Mouse (Mus musculus) liver, embryonic 11.5 days (tissue): Measurements from ENCODE around the gene Spats2. TPM values are rescaled to one million over a fixed set of nuclear protein-coding genes. Genes with fewer than 3 reads are reported as not detected.
A peak's percentile ranks its signal among the peaks of the same experiment; 100 is the strongest.
"Not testable (repeated sequence)": the region's sequence is repeated elsewhere in the genome, so short reads cannot be mapped to it uniquely, and the experiment has no call there.

Experiments used
- ATAC-seq: fragments of 200-750 bp; cut with Nextera tagmentation; replicated peaks from 2 replicates; pipeline ENCODE4 v1.8.0; 2017; ENCODE audit warnings: moderate number of reproducible peaks, mild to moderate bottlenecking, moderate TSS enrichment, moderate library complexity; ENCODE audit not compliant: low FRiP score
- DNase-seq: peaks from one replicate; pipeline ENCODE4 v3.0.0-alpha.2; 2017; ENCODE audit warnings: low spot score
- H3K27ac ChIP-seq: fragments of 300-500 bp; sonication (generic); 2 replicates; pipeline ENCODE4 v1.5.1; 2014; ENCODE audit warnings: mild to moderate bottlenecking, low read depth, low read length, control low read depth
- H3K27me3 ChIP-seq: fragments of 300-500 bp; sonication (generic); replicated peaks from 2 replicates; pipeline ENCODE4 v1.6.1; 2014; ENCODE audit warnings: low read length, mixed read lengths; ENCODE audit not compliant: control insufficient read depth, insufficient read depth
- H3K36me3 ChIP-seq: fragments of 300-500 bp; sonication (generic); 2 replicates; pipeline ENCODE4 v1.6.1; 2014; ENCODE audit warnings: mild to moderate bottlenecking, low read length, moderate library complexity, mixed read lengths; ENCODE audit not compliant: control insufficient read depth, insufficient read depth
- H3K4me1 ChIP-seq: fragments of 300-500 bp; sonication (generic); replicated peaks from 2 replicates; pipeline ENCODE4 v1.6.1; 2014; ENCODE audit warnings: low read length, mixed read lengths; ENCODE audit not compliant: control insufficient read depth, insufficient read depth
- H3K4me2 ChIP-seq: fragments of 300-500 bp; sonication (generic); 2 replicates; pipeline ENCODE4 v1.6.1; 2014; ENCODE audit warnings: mild to moderate bottlenecking, control low read depth, moderate library complexity
- H3K4me3 ChIP-seq: fragments of 300-500 bp; sonication (generic); 2 replicates; pipeline ENCODE4 v1.5.1; 2014; ENCODE audit warnings: low read depth, low read length, control low read depth
- H3K9ac ChIP-seq: fragments of 300-500 bp; sonication (generic); 2 replicates; pipeline ENCODE4 v1.6.1; 2014; ENCODE audit warnings: low read depth, low read length, control low read depth
- H3K9me3 ChIP-seq: fragments of 300-500 bp; sonication (generic); 2 replicates; pipeline ENCODE4 v1.6.1; 2016; ENCODE audit warnings: low read length, inconsistent platforms, mixed read lengths; ENCODE audit not compliant: control insufficient read depth
- WGBS: fragments of 180-500 bp; shearing (Covaris S2); extraction: QIAGEN DNeasy Blood & Tissue Kit; methylation state at CpG from one replicate; pipeline ENCODE4 v1.1.7; 2014; 5-methylcytosine and 5-hydroxymethylcytosine counted together
- polyA plus RNA-seq: library from polyadenylated mRNA; unstranded; fragments of >200 nt; fragmentation: Nextera tagmentation; extraction: Ambion mirVana; gene quantifications from 2 replicates; pipeline ENCODE4 v1.2.1, GENCODE M21; 2014

Spats2 gene
- 32.9 and 35.0 TPM in 2 replicates for polyA plus RNA-seq

DNA sequence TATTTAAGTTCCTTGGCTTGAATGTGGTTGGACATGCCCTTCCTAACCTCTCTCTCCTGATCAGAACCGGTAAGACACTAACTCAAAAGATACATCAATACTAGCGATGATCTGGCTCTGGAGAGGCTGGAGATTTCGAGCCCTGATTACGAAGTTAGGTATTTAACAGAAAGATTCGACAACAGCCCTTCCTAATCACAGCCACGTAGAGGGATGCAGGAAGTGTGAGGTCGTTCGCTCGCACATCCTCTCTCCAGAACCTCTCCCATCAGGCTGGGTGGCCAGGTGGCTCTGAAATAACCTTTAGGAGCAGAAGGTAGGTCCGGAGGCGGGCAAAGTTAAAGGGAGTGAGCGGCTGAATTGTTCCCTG lies at the start of gene Spats2:
TSS of gene Spats2 (plus strand) at position 206 of the 370 bp plus-strand sequence.
- Histone ChIP-seq H3K4me2 (peak within 1 kb of the TSS; percentile 93), H3K27me3 (no peaks in the 10 kb centered on the region), H3K4me1 (peaks cover 26% of the 10 kb centered on the region), H3K9ac (peak within 1 kb of the TSS; percentile 90), H3K27ac (peak within 1 kb of the TSS; percentile 81), H3K9me3 (no peaks in the 10 kb centered on the region), H3K4me3 (peak within 1 kb of the TSS; percentile 71), H3K36me3 (no peaks in the 10 kb centered on the region)
- WGBS = 2% methylated on average over 12 of the region's 12 CpGs
- no peak for DNase-seq
- ATAC-seq = no peak

DNA sequence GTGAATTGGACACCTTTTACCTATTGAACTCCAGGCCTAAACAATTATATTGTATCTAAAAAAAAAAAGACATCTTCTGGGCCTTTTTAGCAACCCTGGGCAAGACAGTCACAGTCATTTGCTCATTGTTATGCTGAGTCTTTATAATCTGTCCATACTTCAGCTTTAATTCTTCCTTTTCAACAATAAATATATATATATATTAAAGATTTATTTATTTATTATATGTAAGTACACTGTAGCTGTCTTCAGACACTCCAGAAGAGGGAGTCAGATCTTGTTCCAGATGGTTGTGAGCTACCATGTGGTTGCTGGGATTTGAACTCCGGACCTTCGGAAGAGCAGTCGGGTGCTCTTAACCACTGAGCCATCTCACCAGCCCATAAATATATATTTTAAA lies 49.7 kb upstream of the Spats2 start:
- H3K27me3 ChIP-seq = not testable (repeated sequence)
- 99% methylated on average over 3 of the region's 3 CpGs for WGBS
- peak overlapping the region; percentile 90 for H3K9ac ChIP-seq

DNA sequence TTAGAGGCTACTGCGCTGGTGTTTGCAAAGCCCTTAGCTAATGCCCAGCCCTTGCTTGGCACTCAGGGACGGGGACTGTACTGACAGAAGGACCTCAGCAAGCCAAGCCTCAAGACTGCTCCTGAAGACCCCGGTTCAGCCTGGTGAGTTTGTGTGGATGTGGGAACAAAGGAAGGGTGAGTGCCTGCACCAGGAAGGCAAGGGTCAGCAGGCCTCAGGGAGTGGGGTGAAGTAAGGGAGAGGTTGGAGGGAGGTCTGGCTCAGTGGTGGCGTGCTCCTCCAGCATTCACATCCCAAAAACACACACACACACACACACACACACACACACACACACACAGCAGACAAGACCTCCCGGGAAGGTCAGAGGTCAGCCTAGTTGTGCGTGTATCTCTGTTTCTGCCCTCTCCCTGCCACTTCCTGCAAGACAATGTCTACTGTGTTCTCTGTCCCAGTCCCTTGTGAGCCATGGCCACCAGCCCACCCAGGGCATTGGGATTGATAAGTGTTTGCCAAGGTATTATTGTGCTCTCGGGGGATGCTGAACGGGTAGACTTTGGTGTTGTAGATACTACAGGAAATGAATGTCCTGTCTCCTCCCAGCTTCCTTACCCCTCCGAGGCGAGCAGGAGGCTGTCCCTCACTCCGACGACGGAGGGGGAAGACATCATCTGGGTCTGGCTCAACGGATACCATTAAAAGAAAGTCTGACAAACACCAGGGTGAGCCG lies 47.4 kb upstream of the Spats2 start:
- 82% methylated on average over 15 of the region's 15 CpGs for WGBS
- H3K27me3 ChIP-seq = no peaks in the 10 kb centered on the region
- H3K36me3 ChIP-seq = peaks cover 34% of the 10 kb centered on the region; the same call in 1 of the 2 replicates
- H3K4me1 ChIP-seq = peaks cover 15% of the 10 kb centered on the region
- DNase-seq = no peak
- ATAC-seq = no peak
- peak overlapping the region; percentile 20; the same call in 1 of the 2 replicates for H3K9ac ChIP-seq
- H3K27ac ChIP-seq = no peak overlapping the region
- no peaks in the 10 kb centered on the region for H3K9me3 ChIP-seq
- H3K4me2 ChIP-seq = no peak overlapping the region
- H3K4me3 ChIP-seq = no peak overlapping the region

More for the DNA sequence above, 49.7 kb upstream of the Spats2 start:
- peaks cover 20% of the 10 kb centered on the region; the same call in 1 of the 2 replicates for H3K36me3 ChIP-seq
- peak overlapping the region; percentile 80 for H3K4me2 ChIP-seq
- ATAC-seq, H3K27ac ChIP-seq, H3K9me3 ChIP-seq, DNase-seq: not testable (repeated sequence)
- H3K4me3 ChIP-seq = peak overlapping the region; percentile 85
- peaks cover 15% of the 10 kb centered on the region for H3K4me1 ChIP-seq

DNA sequence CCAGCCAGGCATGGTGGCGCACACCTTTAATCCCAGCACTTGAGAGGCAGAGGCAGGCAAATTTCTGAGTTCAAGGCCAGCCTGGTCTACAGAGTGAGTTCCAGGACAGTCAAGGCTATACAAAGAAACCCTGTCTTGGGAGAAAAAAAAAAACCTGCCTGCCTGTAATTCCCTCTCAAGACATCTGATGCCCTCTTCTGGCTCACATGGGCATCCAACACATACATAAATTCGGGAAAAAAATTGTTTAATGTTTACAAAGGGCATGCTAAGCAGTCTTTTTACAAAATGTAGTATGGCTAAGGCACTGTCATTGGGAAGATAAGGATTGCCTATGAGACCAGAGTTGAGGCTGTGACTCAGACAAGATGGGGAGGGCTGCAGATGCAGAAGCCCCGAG lies 45.9 kb upstream of the Spats2 start:
- no peak for ATAC-seq
- H3K36me3 ChIP-seq = peaks cover 34% of the 10 kb centered on the region; the same call in 1 of the 2 replicates

DNA sequence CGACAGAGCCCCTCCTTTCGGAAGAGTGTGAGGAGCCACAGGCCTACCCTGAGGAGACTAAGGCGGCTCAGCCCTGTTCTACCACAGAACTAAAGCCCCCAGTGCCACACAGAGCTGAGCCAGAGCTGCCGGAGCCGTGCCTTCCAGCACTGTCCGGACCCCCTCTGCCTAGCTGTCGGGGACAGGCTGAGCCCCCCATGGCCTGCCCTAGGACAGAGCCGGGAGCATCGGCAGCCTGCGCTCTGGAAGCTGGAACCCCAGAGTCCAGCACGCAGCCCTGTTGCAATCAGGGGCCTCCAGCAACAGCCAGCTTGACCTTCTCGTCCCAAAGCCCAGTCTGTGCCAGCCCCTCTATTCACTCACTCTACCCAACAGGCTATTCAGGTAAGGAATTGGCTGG lies 43.4 kb upstream of the Spats2 start:
- WGBS = 95% methylated on average over 12 of the region's 12 CpGs
- Histone ChIP-seq H3K4me1 (peaks cover 14% of the 10 kb centered on the region), H3K4me3 (no peak overlapping the region), H3K9ac (no peak overlapping the region), H3K36me3 (peaks cover 28% of the 10 kb centered on the region; the same call in 1 of the 2 replicates), H3K27ac (no peak overlapping the region), H3K4me2 (no peak overlapping the region), H3K27me3 (peaks cover 35% of the 10 kb centered on the region), H3K9me3 (no peaks in the 10 kb centered on the region)
- no peak for ATAC-seq
- no peak for DNase-seq

More for the DNA sequence above, 45.9 kb upstream of the Spats2 start:
- no peak overlapping the region for H3K27ac ChIP-seq
- H3K9me3 ChIP-seq = no peaks in the 10 kb centered on the region
- peaks cover 11% of the 10 kb centered on the region for H3K27me3 ChIP-seq
- no peak overlapping the region for H3K4me2 ChIP-seq
- DNase-seq = no peak
- no peak overlapping the region for H3K9ac ChIP-seq
- H3K4me1 ChIP-seq = peaks cover 21% of the 10 kb centered on the region
- no peak overlapping the region for H3K4me3 ChIP-seq
- WGBS = 77% methylated on average over 3 of the region's 3 CpGs

DNA sequence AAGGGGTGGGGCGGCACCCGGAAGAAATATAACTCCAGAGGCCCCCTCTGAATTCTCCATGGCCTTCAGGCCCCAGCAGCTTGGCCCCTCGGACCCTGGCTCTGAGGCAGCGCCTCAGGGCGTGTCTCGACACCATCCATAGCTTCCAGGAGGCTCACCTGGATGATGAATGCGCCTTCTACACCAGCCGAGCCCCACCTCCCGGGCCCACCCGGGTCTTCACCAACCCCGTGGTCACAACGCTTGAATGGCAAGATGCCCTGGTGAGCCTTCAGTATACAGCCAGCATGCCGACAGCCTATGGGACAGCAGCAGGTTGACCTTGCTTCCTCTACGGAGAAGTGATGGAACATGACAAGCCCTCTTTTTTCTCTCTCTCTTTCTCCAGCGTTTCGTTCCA lies 42.9 kb upstream of the Spats2 start:
- Histone ChIP-seq H3K36me3 (peaks cover 26% of the 10 kb centered on the region; the same call in 1 of the 2 replicates), H3K27ac (no peak overlapping the region), H3K9ac (no peak overlapping the region), H3K9me3 (no peaks in the 10 kb centered on the region), H3K4me2 (no peak overlapping the region), H3K4me1 (peaks cover 14% of the 10 kb centered on the region), H3K4me3 (no peak overlapping the region), H3K27me3 (peaks cover 40% of the 10 kb centered on the region)
- 90% methylated on average over 16 of the region's 16 CpGs for WGBS
- ATAC-seq = no peak
- no peak for DNase-seq

DNA sequence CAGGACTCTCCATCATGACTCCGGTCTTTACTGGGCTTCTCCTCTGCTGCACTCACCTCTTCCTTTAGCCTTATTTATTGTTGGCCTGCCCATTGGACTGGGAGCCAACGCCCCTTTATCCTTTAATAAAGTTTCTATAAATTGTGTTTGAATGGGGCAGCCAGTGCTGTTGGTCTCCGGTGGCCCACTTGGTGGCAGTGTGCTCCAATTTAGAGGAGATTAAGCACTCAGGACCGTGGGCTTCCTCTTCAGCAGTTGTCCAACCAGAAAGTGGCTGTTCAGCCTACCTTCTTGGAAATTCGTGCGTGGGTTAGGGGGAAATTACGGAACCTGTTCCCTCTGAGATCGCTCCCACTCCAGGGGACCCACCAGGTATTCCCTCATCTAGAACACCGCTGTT lies 42.5 kb upstream of the Spats2 start:
- Histone ChIP-seq H3K9ac (no peak overlapping the region), H3K36me3 (peaks cover 22% of the 10 kb centered on the region; the same call in 1 of the 2 replicates), H3K9me3 (no peaks in the 10 kb centered on the region), H3K4me3 (no peak overlapping the region), H3K4me2 (no peak overlapping the region), H3K27me3 (peaks cover 44% of the 10 kb centered on the region), H3K27ac (no peak overlapping the region), H3K4me1 (peaks cover 14% of the 10 kb centered on the region)
- DNase-seq (no peak), ATAC-seq (no peak)
- WGBS = 68% methylated on average over 9 of the region's 9 CpGs

DNA sequence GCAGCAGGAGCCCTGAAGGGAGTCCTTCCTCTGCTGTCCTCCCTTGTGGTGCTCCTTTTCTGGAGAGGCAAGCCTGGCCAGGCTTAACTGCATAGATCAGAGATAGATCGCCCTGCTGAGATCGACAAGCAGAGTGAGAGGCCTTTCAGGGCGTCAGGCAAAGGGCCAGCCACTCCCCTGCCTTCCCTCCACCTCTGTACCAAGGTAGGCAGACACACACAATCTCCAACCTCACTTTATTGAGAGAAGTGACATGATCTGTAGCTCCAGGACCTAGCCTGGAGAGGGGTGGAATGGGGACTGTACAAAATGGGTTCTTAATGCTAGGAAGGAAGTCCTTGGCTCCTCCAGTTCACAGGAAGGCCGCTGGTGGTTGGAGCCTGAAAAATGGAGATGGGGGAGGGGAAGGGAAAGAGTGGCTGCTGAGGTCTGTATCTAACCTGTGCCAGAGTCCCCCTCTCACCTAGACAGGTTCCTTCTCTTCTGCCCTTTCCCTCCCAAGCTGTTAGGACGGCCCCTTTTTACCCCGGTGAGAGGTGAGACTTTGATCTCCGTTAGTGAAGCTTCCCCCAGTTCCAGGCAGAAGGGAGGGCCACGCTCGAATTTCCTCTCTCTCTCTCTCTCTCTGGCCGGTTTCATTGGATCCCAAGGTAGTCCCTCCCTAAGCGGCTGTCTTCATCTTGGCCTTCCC lies 41.7 kb upstream of the Spats2 start:
- Histone ChIP-seq H3K36me3 (peaks cover 17% of the 10 kb centered on the region; the same call in 1 of the 2 replicates), H3K4me2 (peak overlapping the region; percentile 48), H3K4me3 (peak overlapping the region; percentile 15; the same call in 1 of the 2 replicates), H3K9me3 (no peaks in the 10 kb centered on the region), H3K27me3 (peaks cover 52% of the 10 kb centered on the region), H3K27ac (no peak overlapping the region; the same call in 1 of the 2 replicates), H3K4me1 (peaks cover 17% of the 10 kb centered on the region), H3K9ac (0 out of 2 replicates have a peak overlapping the region, but pooled peaks have one; percentile 14)
- no peak for DNase-seq
- 9% methylated on average over 11 of the region's 11 CpGs for WGBS
- no peak for ATAC-seq
